Mouse (Mus musculus): ENCODE measurements around the gene Nanos3. TPM values are rescaled to one million over a fixed set of nuclear protein-coding genes. Genes with fewer than 3 reads are reported as not detected.

Gene Nanos3
- polyA plus RNA-seq, 1 experiment from 2014 or later: 3.3 TPM

GRCm38 (mm10) chr8:84210167-84210791 is 25.3 kb upstream of the Nanos3 start:
- H3K27ac ChIP-seq: 0 out of 2 replicates have a peak overlapping the region, but pooled peaks have one; percentile 9
- H3K4me3 ChIP-seq (replicated peaks): no peak overlapping the region
- 60% methylated on average over 28 of the region's 34 CpGs for WGBS
- no peak overlapping the region for H3K9ac ChIP-seq (replicated peaks)
- H3K27me3 ChIP-seq: no peaks in the 10 kb centered on the region
- ATAC-seq (ENCODE audit: insufficient number of reproducible peaks, insufficient read depth, low FRiP score, low TSS enrichment, low read depth): peak; percentile 54
- H3K36me3 ChIP-seq: peaks cover 89% of the 10 kb centered on the region
- H3K4me1 ChIP-seq (replicated peaks): peaks cover 18% of the 10 kb centered on the region
- no peak overlapping the region for H3K4me2 ChIP-seq
- no peaks in the 10 kb centered on the region for H3K9me3 ChIP-seq

DNA sequence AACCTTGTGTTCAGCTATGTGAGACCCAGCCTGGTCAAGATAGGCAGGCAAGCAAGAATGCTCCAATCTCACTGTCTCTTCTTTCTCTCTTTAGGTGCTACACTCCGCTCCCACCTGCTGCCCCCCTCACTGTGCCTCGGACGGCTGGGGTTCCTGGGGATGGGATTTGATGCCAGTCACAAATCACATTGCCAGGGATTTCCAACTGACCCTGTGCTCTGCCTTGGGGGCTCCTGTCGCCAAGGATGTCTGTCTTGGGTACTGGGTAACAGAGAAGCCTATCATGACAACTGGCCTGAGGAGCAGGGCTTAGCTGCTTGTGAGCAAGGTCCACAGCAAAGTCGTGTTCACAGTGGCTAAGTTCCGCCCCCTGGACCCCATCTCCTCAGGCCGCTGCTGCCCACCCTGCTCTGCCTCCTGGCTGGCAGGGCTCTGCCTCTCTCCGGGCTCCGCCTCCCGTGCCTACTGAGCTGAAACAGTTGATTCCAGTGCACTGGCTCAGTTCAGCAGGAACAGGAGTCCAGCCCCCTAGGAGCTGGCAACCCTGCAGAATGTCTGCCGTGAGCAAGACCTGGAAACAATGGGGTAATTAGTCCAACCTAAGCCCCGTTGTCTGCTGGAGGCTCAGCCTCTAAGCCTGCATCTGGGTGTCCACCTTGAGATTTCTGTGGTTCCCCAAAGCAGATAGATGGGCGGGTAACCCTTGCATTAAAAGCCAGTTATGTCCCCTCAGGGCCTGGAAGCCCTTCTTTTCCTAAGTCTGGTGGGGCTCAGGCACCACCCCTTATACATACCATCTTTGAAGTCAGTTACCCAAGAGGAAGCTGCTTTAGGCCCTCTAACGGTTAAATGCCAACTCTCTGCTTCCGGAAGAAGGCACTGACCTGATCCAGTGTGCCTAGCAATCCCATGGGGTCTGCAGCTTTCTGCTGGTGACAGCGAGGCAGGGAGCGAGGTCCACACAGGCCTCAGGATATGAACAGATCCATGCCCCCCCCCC is 23.7 kb upstream of the Nanos3 start:
- peak overlapping the region; percentile 75; the same call in 1 of the 2 replicates for H3K27ac ChIP-seq
- H3K36me3 ChIP-seq: peaks cover 80% of the 10 kb centered on the region
- H3K9me3 ChIP-seq: no peaks in the 10 kb centered on the region
- no peak for ATAC-seq (ENCODE audit: insufficient number of reproducible peaks, insufficient read depth, low FRiP score, low TSS enrichment, low read depth)
- H3K9ac ChIP-seq (replicated peaks): no peak overlapping the region; the same call in 1 of the 2 replicates
- no peaks in the 10 kb centered on the region for H3K27me3 ChIP-seq
- H3K4me3 ChIP-seq (replicated peaks): no peak overlapping the region
- 63% methylated on average over 17 of the region's 17 CpGs for WGBS
- H3K4me2 ChIP-seq: no peak overlapping the region
- peaks cover 24% of the 10 kb centered on the region for H3K4me1 ChIP-seq (replicated peaks)

- peaks cover 31% of the 10 kb centered on the region for H3K4me1 ChIP-seq (replicated peaks)
- 66% methylated on average over 7 of the region's 7 CpGs for WGBS
- no peaks in the 10 kb centered on the region for H3K9me3 ChIP-seq
- H3K36me3 ChIP-seq: peaks cover 72% of the 10 kb centered on the region
- no peak overlapping the region for H3K4me2 ChIP-seq
- no peak for ATAC-seq (ENCODE audit: insufficient number of reproducible peaks, insufficient read depth, low FRiP score, low TSS enrichment, low read depth)
- no peak overlapping the region; the same call in 1 of the 2 replicates for H3K9ac ChIP-seq (replicated peaks)
- peak overlapping the region; percentile 75 for H3K27ac ChIP-seq
- no peak overlapping the region for H3K4me3 ChIP-seq (replicated peaks)
- H3K27me3 ChIP-seq: no peaks in the 10 kb centered on the region
Observed at GRCm38 (mm10) chr8:84207811-84208210, 22.8 kb upstream of the Nanos3 start.

DNA sequence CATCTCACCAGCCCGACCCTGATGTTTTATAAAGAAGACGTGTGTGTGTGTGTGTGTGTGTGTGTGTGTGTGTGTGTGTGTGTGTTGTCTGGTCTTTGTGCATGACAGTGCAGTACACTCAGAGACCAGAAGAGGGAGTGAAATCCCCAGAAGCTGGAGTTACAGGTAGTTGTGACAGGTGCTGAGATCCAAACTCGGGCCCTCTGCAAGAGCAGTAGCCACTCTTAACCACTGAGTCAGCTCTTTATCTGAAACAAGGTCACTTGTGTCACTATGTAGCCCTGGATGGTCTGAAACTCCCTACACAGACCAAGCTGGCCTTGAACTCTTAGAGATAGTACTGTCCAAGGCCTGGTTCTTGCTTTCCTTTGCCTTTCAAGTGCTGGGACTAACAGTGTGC is 21.6 kb upstream of the Nanos3 start:
- no peak overlapping the region for H3K4me3 ChIP-seq (replicated peaks)
- peaks cover 42% of the 10 kb centered on the region for H3K4me1 ChIP-seq (replicated peaks)
- no peaks in the 10 kb centered on the region for H3K9me3 ChIP-seq
- H3K4me2 ChIP-seq: no peak overlapping the region
- H3K9ac ChIP-seq (replicated peaks): no peak overlapping the region
- 96% methylated on average over 3 of the region's 3 CpGs for WGBS
- no peaks in the 10 kb centered on the region for H3K27me3 ChIP-seq
- H3K27ac ChIP-seq: no peak overlapping the region
- H3K36me3 ChIP-seq: peaks cover 60% of the 10 kb centered on the region
- no peak for ATAC-seq (ENCODE audit: insufficient number of reproducible peaks, insufficient read depth, low FRiP score, low TSS enrichment, low read depth)

GRCm38 (mm10) chr8:84205073-84205472 is 20.1 kb upstream of the Nanos3 start:
- no peaks in the 10 kb centered on the region for H3K27me3 ChIP-seq
- no peak overlapping the region for H3K9ac ChIP-seq (replicated peaks)
- H3K4me2 ChIP-seq: no peak overlapping the region
- no peak for ATAC-seq (ENCODE audit: insufficient number of reproducible peaks, insufficient read depth, low FRiP score, low TSS enrichment, low read depth)
- H3K27ac ChIP-seq: no peak overlapping the region
- H3K9me3 ChIP-seq: no peaks in the 10 kb centered on the region
- 92% methylated on average over 5 of the region's 5 CpGs for WGBS
- no peak overlapping the region for H3K4me3 ChIP-seq (replicated peaks)
- H3K4me1 ChIP-seq (replicated peaks): peaks cover 55% of the 10 kb centered on the region
- H3K36me3 ChIP-seq: peaks cover 45% of the 10 kb centered on the region

- peaks cover 62% of the 10 kb centered on the region for H3K4me1 ChIP-seq (replicated peaks)
- WGBS: 49% methylated on average over 13 of the region's 13 CpGs
- H3K36me3 ChIP-seq: peaks cover 36% of the 10 kb centered on the region
Observed at GRCm38 (mm10) chr8:84203975-84204772, 19.2 kb upstream of the Nanos3 start.

GRCm38 (mm10) chr8:84202938-84203917 is 18.2 kb upstream of the Nanos3 start:
- H3K9ac ChIP-seq (replicated peaks): peak overlapping the region; percentile 67
- ATAC-seq (ENCODE audit: insufficient number of reproducible peaks, insufficient read depth, low FRiP score, low TSS enrichment, low read depth): peak; percentile 41
- peaks cover 63% of the 10 kb centered on the region for H3K4me1 ChIP-seq (replicated peaks)
- peak overlapping the region; percentile 97 for H3K4me2 ChIP-seq
- H3K9me3 ChIP-seq: no peaks in the 10 kb centered on the region
- H3K4me3 ChIP-seq (replicated peaks): peak overlapping the region; percentile 63
- no peaks in the 10 kb centered on the region for H3K27me3 ChIP-seq
- WGBS: 9% methylated on average over 34 of the region's 34 CpGs
- H3K36me3 ChIP-seq: peaks cover 27% of the 10 kb centered on the region
- H3K27ac ChIP-seq: peak overlapping the region; percentile 99

More at GRCm38 (mm10) chr8:84203975-84204772, 19.2 kb upstream of the Nanos3 start:
- H3K9ac ChIP-seq (replicated peaks): peak overlapping the region; percentile 67
- peak; percentile 11; the same call in 1 of the 2 replicates for ATAC-seq (ENCODE audit: insufficient number of reproducible peaks, insufficient read depth, low FRiP score, low TSS enrichment, low read depth)
- H3K4me3 ChIP-seq (replicated peaks): peak overlapping the region; percentile 63
- no peaks in the 10 kb centered on the region for H3K27me3 ChIP-seq
- peak overlapping the region; percentile 99 for H3K27ac ChIP-seq
- H3K9me3 ChIP-seq: no peaks in the 10 kb centered on the region
- peak overlapping the region; percentile 97 for H3K4me2 ChIP-seq

- Histone ChIP-seq H3K36me3 (peaks cover 26% of the 10 kb centered on the region), H3K9ac (replicated peaks) (peak overlapping the region; percentile 23), H3K9me3 (no peaks in the 10 kb centered on the region), H3K4me2 (peak overlapping the region; percentile 97), H3K27ac (peak overlapping the region; percentile 99), H3K27me3 (no peaks in the 10 kb centered on the region), H3K4me1 (replicated peaks) (peaks cover 62% of the 10 kb centered on the region), H3K4me3 (replicated peaks) (peak overlapping the region; percentile 63)
- 88% methylated on average over 9 of the region's 9 CpGs for WGBS
- ATAC-seq (ENCODE audit: insufficient number of reproducible peaks, insufficient read depth, low FRiP score, low TSS enrichment, low read depth): no peak
Observed at GRCm38 (mm10) chr8:84202466-84202865, 17.4 kb upstream of the Nanos3 start.

DNA sequence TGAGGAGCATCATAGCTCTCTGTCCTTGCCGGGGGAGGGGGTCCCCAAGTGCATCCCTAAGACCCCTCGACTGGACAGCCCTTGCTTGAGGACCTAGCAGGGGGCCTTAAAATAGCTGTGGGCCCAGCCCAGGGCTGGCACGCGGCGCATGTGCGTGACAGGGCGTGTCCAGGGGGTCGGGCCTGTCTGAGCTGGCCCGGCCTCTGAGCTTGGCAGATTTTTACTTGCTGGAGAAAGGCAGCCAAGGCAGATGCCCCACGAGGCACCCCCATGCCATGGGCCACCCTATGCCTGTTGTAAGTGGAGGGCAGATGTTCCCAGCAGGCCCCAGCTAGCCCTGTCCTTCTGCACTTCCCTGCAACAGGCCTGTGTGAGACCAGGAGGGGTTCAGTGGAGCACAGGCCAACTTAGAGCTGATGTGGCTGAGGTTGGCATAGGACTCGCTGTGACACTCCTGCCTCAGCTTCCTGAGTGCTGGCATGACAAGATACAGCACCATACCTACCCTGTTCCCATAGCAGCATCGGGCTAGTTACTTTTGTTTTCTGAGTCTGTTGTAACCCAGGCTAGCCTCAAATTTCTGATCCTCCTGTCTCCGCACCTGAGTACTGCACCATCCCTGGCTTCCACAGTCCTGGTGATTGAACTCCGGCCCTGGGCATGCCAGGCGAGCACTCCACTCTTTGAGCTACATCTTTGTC is 16.7 kb upstream of the Nanos3 start:
- peak overlapping the region; percentile 81 for H3K9ac ChIP-seq (replicated peaks)
- H3K27ac ChIP-seq: peak overlapping the region; percentile 99

More for the DNA sequence above, 16.7 kb upstream of the Nanos3 start:
- 52% methylated on average over 15 of the region's 15 CpGs for WGBS
- no peak for ATAC-seq (ENCODE audit: insufficient number of reproducible peaks, insufficient read depth, low FRiP score, low TSS enrichment, low read depth)
- H3K9me3 ChIP-seq: no peaks in the 10 kb centered on the region
- no peaks in the 10 kb centered on the region for H3K27me3 ChIP-seq
- H3K4me3 ChIP-seq (replicated peaks): peak overlapping the region; percentile 63
- peaks cover 61% of the 10 kb centered on the region for H3K4me1 ChIP-seq (replicated peaks)
- H3K4me2 ChIP-seq: peak overlapping the region; percentile 97
- H3K36me3 ChIP-seq: peaks cover 20% of the 10 kb centered on the region
